Mouse (Mus musculus): ENCODE measurements around the gene 4921539E11Rik.

DNA sequence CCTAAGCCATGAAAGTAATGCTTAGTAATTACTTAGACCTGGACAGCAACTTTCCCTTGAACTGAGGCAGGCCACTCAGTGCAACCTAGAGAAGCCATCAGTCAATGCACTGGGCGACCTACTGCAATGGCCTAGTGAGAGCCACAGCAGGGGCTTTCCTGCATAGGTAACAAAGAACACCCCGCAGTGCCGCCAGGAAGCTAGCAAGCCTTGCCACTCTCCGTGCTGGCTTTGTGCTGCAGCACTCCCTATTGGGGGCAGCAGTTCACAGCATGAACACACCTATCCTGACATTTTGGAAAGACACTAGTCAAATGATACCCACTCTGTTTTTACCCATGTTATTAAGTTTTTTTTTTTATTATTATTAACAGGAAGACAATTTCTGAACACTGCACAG lies 91.6 kb downstream of the 4921539E11Rik start:
- TF ChIP-seq EP300 (IDR thresholded peaks at IDR 0.05; ENCODE audit: low read depth) (no peak), CTCF (IDR thresholded peaks at IDR 0.05; ENCODE audit: low read depth) (no peak)
